Mouse (Mus musculus): Measurements from ENCODE around the gene Adamts7. TPM values are rescaled to one million over a fixed set of nuclear protein-coding genes. Genes with fewer than 3 reads are reported as not detected.

The Adamts7 gene
- polyA plus RNA-seq, 1 experiment from 2014 or later, result 1.5 TPM

DNA sequence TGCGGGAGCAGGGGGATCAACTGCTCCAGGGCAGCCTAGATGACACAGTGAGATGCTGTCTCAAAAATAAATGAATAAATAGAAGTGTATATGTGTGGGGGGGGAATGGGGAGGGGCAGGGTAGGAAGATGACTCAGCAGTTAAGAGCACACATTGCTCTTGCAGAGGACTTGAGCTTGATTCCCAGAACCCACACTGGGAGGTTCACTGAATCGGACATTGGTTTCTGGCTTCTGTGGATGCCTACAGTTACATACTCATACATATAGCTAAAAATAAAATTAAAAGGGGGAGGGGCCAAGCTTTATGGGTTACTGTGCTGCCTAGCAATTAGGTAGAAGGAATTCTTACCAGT lies 63.9 kb downstream of the Adamts7 start:
- Histone ChIP-seq H3K9me3 (replicated peaks) (no peaks in the 10 kb centered on the region), H3K27me3 (replicated peaks) (no peaks in the 10 kb centered on the region), H3K4me3 (no peak overlapping the region), H3K36me3 (peaks cover 79% of the 10 kb centered on the region), H3K4me2 (no peak overlapping the region), H3K9ac (no peak overlapping the region), H3K4me1 (peaks cover 20% of the 10 kb centered on the region), H3K27ac (no peak overlapping the region)
- WGBS (ENCODE audit: insufficient replicate concordance), result 83% methylated on average over 2 of the region's 2 CpGs
- peak; percentile 35; the same call in 1 of the 2 replicates for ATAC-seq

DNA sequence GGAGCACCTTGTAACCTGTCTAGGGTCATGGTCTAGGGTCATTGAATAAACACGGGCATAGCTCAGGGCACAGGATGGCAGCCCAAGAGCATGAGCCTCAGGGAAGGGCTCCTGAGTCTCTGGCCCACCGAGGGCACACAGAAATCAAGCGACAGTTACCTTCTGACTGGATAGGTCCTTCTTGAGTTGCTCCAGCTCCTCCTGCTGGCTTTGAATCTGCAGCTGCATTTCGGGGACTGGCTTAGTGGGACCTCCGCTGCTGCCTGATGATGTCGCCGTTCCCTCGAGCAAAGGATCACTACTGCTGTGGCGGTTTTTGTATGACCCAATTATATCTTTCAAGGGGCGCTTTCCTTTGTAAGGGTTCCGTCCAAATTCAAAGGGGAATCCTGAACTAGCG lies 64.3 kb downstream of the Adamts7 start:
- 84% methylated on average over 12 of the region's 12 CpGs for whole genome bisulfite sequencing (ENCODE audit: insufficient replicate concordance)

DNA sequence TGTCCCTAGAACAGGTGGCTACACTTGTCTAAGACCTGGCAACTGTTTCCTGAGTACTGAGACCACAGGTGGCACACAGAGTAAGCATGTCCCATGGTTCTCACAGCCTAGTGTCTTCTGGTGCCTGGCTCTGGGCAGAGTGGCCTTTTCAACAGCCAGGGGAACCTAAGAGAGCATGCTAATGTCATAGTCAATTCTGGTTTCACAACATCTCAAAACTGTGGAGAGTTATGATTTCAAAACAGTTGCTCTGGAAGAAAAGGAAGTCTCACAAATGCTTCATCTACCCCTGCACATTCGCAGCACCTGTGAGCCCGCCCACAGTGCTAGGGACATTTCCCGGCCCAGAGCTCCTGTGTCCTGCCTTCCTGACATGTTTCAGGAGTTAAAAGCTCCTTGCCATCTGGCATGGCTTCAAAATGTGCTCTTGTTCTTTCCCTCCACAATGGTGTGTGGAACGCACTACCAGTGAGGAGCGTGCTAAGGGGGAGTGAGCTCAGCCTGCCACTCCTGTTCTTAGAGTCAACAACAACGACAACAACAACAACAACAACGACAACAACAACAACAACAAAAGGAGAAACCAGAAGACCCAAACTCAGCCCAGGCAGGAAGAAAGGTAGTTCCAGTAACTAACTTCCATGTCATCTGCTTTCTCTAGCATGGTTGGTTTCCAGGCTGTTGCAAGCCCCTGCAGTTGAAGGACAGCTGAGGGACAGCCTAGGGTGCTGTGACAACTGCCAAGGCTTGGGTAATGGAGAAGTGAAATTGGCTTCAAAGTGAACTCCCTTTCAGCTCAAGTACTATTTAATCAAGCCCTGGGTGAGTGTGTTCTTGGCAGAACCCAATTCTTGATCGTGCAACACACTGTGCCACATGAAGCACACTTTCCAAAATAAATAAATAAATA lies 70.2 kb downstream of the Adamts7 start:
- Histone ChIP-seq H3K27me3 (replicated peaks) (no peaks in the 10 kb centered on the region), H3K9ac (no peak overlapping the region), H3K4me1 (peaks cover 74% of the 10 kb centered on the region), H3K4me2 (no peak overlapping the region), H3K36me3 (peaks cover 60% of the 10 kb centered on the region), H3K27ac (peak overlapping the region; percentile 100), H3K4me3 (no peak overlapping the region), H3K9me3 (replicated peaks) (no peaks in the 10 kb centered on the region)
- WGBS (ENCODE audit: insufficient replicate concordance), result 81% methylated on average over 8 of the region's 8 CpGs
- no peak for ATAC-seq

More for the DNA sequence above, 64.3 kb downstream of the Adamts7 start:
- Histone ChIP-seq H3K4me3 (no peak overlapping the region), H3K4me2 (no peak overlapping the region), H3K27me3 (replicated peaks) (no peaks in the 10 kb centered on the region), H3K36me3 (peaks cover 78% of the 10 kb centered on the region), H3K4me1 (peaks cover 24% of the 10 kb centered on the region), H3K27ac (no peak overlapping the region), H3K9me3 (replicated peaks) (no peaks in the 10 kb centered on the region), H3K9ac (no peak overlapping the region)
- peak; percentile 25; the same call in 1 of the 2 replicates for ATAC-seq

DNA sequence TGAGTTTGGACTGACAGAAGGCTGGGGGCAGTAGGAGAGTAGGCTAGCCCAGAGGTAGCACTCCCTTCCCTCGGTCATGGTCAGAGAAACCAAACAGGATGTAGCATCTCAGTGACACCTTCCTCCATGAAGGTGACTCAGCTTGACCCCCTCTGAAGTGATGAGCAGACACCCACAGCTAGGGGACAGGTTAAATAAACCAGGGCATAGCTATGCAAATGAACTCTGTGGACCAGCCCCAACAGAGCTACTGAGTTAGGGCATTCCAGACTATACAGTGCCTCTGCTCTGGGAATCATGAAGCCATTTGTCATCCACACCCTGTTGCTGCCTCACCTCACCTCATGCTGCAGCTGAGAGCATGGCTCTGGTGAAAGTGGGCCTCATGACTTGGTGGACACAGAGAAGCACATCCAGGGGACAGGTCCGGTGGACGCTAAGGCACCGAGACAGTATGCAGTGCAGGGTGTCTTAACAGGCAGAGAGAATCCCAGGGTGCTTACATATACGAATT lies 71.1 kb downstream of the Adamts7 start:
- ATAC-seq, result no peak
- H3K9me3 ChIP-seq (replicated peaks), result no peaks in the 10 kb centered on the region
- WGBS (ENCODE audit: insufficient replicate concordance), result 85% methylated on average over 5 of the region's 5 CpGs
- no peak overlapping the region; the same call in 1 of the 2 replicates for H3K9ac ChIP-seq
- H3K27ac ChIP-seq, result peak overlapping the region; percentile 100
- H3K4me3 ChIP-seq, result no peak overlapping the region
- H3K4me1 ChIP-seq, result peaks cover 83% of the 10 kb centered on the region
- peaks cover 59% of the 10 kb centered on the region for H3K36me3 ChIP-seq
- no peak overlapping the region for H3K4me2 ChIP-seq
- no peaks in the 10 kb centered on the region for H3K27me3 ChIP-seq (replicated peaks)

DNA sequence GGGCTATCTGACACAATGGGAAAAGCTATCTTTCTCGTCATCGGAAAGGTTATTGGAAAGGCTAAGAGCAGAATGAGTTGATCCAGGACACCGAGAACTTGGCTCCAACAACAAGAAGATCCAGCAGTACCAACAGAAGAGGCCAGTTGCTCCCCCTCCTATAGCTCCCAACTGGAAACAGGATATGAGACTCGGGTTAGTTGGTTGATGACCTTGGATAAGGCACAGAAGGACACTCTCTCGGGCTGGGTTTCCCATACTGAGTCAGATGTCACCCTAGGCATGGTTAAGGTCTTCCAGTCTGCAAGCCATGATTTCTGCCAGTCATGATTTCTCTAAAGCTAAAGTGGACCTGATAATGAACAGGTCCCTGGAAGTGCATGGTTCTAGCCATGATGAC lies 71.9 kb downstream of the Adamts7 start:
- Histone ChIP-seq H3K9me3 (replicated peaks) (no peaks in the 10 kb centered on the region), H3K27me3 (replicated peaks) (no peaks in the 10 kb centered on the region), H3K4me1 (peaks cover 87% of the 10 kb centered on the region), H3K4me3 (no peak overlapping the region), H3K27ac (peak overlapping the region; percentile 100), H3K4me2 (no peak overlapping the region), H3K9ac (peak overlapping the region; percentile 49; the same call in 1 of the 2 replicates), H3K36me3 (peaks cover 67% of the 10 kb centered on the region)
- 78% methylated on average over 5 of the region's 5 CpGs for WGBS (ENCODE audit: insufficient replicate concordance)
- no peak for ATAC-seq

DNA sequence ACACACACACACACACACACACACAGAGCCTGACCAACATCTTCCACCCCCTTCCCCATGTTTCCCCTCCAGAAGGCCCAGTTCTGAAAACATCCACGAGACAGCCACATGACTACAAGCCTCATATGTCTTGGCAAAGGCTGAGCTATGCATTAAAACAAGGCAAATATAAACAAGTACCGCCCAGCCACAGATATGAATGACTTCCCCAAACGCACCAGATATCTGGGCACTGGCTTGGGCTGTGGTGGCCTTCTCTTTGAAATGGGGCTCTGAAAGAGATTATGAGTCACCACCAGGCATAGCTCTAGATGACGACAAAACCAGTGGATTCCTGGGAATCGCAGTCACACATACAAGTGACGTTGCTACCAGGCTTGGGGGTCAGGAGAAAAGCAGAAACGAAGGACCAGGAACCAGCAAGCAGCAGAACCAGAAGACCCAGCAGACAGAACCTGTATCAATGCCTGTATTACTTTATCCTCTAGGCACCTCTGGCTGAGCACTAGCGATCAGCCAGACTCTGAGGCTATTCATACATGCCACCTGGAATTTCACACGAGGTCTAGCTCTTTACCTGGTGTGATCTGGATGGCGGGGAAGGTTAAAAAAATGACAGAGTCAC lies 72.5 kb downstream of the Adamts7 start:
- WGBS (ENCODE audit: insufficient replicate concordance), result 49% methylated on average over 10 of the region's 10 CpGs
- no peaks in the 10 kb centered on the region for H3K9me3 ChIP-seq (replicated peaks)
- H3K4me2 ChIP-seq, result no peak overlapping the region; the same call in 1 of the 2 replicates
- H3K9ac ChIP-seq, result peak overlapping the region; percentile 49
- no peak overlapping the region for H3K4me3 ChIP-seq
- peak overlapping the region; percentile 100 for H3K27ac ChIP-seq
- H3K36me3 ChIP-seq, result peaks cover 73% of the 10 kb centered on the region
- ATAC-seq, result peak; percentile 20
- no peaks in the 10 kb centered on the region for H3K27me3 ChIP-seq (replicated peaks)
- peaks cover 92% of the 10 kb centered on the region for H3K4me1 ChIP-seq

DNA sequence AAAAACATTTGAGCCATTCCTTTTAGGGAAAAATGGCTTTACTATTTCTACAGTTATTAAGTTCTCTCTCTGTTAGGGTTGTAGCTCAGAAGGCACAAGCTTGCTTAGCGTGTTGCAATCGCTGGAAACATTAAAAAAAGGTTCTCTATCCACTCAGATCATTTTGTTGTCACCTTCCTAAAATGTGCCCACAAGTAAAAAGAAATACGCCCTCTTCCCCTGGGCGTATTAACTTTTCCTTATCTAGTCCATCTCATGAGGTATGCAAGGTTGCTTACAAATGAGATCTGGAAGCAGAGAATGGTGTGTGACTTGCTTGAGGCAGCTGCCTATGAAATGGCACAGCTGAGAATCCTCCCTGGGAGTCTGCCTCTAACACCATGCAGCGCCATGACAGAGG lies 73.9 kb downstream of the Adamts7 start:
- Histone ChIP-seq H3K27ac (peak overlapping the region; percentile 100), H3K4me1 (peaks cover 93% of the 10 kb centered on the region), H3K9me3 (replicated peaks) (no peaks in the 10 kb centered on the region), H3K36me3 (peaks cover 76% of the 10 kb centered on the region), H3K4me2 (peak overlapping the region; percentile 73), H3K9ac (peak overlapping the region; percentile 77), H3K27me3 (replicated peaks) (no peaks in the 10 kb centered on the region), H3K4me3 (no peak overlapping the region)
- peak; percentile 4; the same call in 1 of the 2 replicates for ATAC-seq
- 65% methylated on average over 5 of the region's 5 CpGs for WGBS (ENCODE audit: insufficient replicate concordance)

DNA sequence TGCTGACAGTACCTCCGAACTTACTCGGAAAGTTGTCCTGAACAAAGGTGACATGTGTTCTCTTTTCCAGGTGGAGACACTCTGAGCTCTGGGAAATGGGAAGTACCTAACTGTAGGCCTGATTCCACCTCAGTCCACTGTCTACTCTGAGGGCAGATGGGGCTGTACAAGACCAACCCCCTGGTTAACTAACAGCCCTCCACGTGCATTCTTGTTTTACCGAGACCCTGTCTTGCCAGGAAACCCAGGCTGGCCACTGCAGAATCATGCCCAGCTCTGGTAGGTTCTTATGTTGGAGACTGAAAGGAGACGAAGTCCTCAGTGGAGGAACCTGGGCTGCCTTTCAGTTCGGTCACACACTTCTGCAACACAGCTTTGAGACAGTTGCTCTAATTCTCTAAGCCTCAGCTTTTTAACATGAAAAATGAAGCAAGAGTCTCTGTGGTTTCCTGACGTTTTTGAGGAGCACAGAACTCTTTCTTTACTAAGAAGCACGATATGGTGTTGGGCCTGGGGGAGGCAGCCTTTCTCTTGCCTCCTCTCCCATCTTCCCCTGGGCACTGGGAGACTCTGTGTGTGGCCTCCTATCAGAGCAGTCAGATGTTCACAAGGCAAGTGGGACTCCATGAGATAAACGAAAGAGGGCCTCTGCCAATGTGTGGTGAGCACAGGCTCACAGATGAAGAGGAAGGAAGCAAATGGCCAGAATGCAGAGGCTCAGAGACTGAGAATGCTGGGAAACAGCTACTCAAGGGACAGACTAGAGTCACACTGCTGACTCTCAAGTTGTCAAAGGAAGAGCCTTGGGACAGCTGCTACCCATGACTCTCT lies 74.6 kb downstream of the Adamts7 start:
- H3K4me2 ChIP-seq, result peak overlapping the region; percentile 73
- peak; percentile 97 for ATAC-seq
- peak overlapping the region; percentile 100 for H3K27ac ChIP-seq
- H3K36me3 ChIP-seq, result peaks cover 75% of the 10 kb centered on the region
- no peaks in the 10 kb centered on the region for H3K27me3 ChIP-seq (replicated peaks)
- H3K9me3 ChIP-seq (replicated peaks), result no peaks in the 10 kb centered on the region
- peak overlapping the region; percentile 77 for H3K9ac ChIP-seq
- WGBS (ENCODE audit: insufficient replicate concordance), result 25% methylated on average over 9 of the region's 9 CpGs
- peaks cover 90% of the 10 kb centered on the region for H3K4me1 ChIP-seq
- H3K4me3 ChIP-seq, result peak overlapping the region; percentile 41

DNA sequence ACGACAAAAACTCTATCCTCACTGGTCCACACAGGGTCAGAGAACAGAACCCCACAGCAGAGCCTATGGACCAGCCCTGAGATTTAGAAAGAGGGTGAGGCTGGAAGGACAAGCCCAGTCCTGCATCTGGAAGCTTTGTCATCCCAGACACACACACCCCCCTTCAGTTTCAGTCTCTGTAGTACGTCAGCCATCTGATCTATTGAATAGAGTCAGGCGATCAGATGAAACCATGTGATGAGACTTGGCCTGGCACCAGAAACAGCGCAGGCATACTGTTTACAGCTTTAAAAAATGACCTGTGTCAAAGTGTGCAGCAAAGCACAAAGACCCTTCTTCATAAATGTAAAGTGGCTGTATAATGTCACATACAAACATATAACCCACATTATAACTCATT lies 77.7 kb downstream of the Adamts7 start:
- Histone ChIP-seq H3K36me3 (peaks cover 73% of the 10 kb centered on the region), H3K4me2 (no peak overlapping the region), H3K27me3 (replicated peaks) (no peaks in the 10 kb centered on the region), H3K4me1 (peaks cover 92% of the 10 kb centered on the region), H3K4me3 (no peak overlapping the region), H3K9me3 (replicated peaks) (no peaks in the 10 kb centered on the region), H3K9ac (no peak overlapping the region), H3K27ac (peak overlapping the region; percentile 57)
- 74% methylated on average over 4 of the region's 4 CpGs for WGBS (ENCODE audit: insufficient replicate concordance)
- no peak for ATAC-seq

DNA sequence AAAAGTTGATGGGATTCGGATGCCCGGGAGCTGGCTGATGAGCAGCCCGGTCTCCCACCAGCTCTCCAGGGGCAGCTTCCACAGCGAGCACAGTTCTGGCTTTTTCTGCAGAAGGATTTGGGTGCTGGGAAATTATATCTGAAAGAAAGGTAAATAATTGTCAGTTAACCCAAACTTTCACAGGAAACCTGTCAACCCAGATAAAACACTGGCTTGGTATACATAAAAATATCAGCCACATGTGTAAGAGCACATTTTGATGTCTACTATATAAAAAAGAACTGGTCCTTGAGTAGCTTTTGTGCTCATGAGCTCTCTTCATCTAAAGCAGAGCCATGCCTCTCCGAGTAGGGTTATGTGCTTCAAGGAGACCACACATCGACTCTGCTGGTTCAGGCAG lies 78.2 kb downstream of the Adamts7 start:
- Histone ChIP-seq H3K27me3 (replicated peaks) (no peaks in the 10 kb centered on the region), H3K4me3 (no peak overlapping the region), H3K4me1 (peaks cover 92% of the 10 kb centered on the region), H3K9me3 (replicated peaks) (no peaks in the 10 kb centered on the region), H3K4me2 (no peak overlapping the region), H3K36me3 (peaks cover 78% of the 10 kb centered on the region), H3K9ac (no peak overlapping the region), H3K27ac (peak overlapping the region; percentile 57)
- ATAC-seq, result no peak
- 79% methylated on average over 6 of the region's 6 CpGs for WGBS (ENCODE audit: insufficient replicate concordance)

DNA sequence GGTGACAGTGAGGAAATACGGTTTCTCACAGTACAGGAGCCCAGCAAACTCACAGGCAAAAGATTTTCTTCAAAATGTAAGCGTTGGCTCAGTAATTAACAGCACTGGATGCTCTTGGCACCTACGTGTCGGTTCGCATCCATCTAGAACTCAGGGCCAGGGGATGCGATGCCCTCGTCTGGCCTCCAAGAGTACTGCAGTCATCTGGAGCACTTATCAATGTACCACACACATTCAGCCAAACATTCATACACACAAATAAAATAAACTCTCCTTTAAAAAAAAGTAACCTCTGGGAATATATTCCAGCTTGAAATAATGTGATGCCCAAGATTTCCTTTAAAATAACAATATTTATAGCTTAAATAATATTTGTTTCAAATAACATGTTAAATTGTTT lies 78.7 kb downstream of the Adamts7 start:
- Histone ChIP-seq H3K27me3 (replicated peaks) (no peaks in the 10 kb centered on the region), H3K27ac (peak overlapping the region; percentile 57), H3K4me3 (no peak overlapping the region), H3K4me1 (peaks cover 92% of the 10 kb centered on the region), H3K9me3 (replicated peaks) (no peaks in the 10 kb centered on the region), H3K9ac (no peak overlapping the region), H3K36me3 (peaks cover 78% of the 10 kb centered on the region), H3K4me2 (no peak overlapping the region)
- no peak for ATAC-seq
- 52% methylated on average over 7 of the region's 7 CpGs for WGBS (ENCODE audit: insufficient replicate concordance)

All from liver, embryonic 12.5 days (tissue).